Mouse (Mus musculus) gonadal fat pad, adult 2 months (tissue): ENCODE measurements around the gene 4930402H24Rik. TPM values are rescaled to one million over a fixed set of nuclear protein-coding genes. Genes with fewer than 3 reads are reported as not detected.

Source experiments
- DNase-seq: peaks from one replicate; pipeline ENCODE4 v3.0.0-alpha.2; 2012; ENCODE audit warnings: low read depth
- polyA plus RNA-seq: library from polyadenylated mRNA; depleted of rRNA; stranded (reverse); fragments of >200 nt; gene quantifications from 2 replicates; pipeline ENCODE4 v1.2.3, GENCODE M21; 2012

Gene 4930402H24Rik
- polyA plus RNA-seq, 1 experiment, result 84.4 TPM

- DNase-seq, result no peak
Observed at GRCm38 (mm10) chr2:130813729-130814128, 92.5 kb downstream of the 4930402H24Rik start.

- no peak for DNase-seq
Observed at GRCm38 (mm10) chr2:130812487-130812886, 93.7 kb downstream of the 4930402H24Rik start.

GRCm38 (mm10) chr2:130805146-130805545, 101.1 kb downstream of the 4930402H24Rik start:
- DNase-seq, result no peak

GRCm38 (mm10) chr2:130803706-130804105, 102.5 kb downstream of the 4930402H24Rik start:
- DNase-seq, result no peak

- DNase-seq, result no peak
Observed at GRCm38 (mm10) chr2:130795731-130796130, 110.5 kb downstream of the 4930402H24Rik start.

GRCm38 (mm10) chr2:130791722-130792121, 114.5 kb downstream of the 4930402H24Rik start:
- DNase-seq, result no peak

- DNase-seq, result no peak
Observed at GRCm38 (mm10) chr2:130789642-130790041, 116.6 kb downstream of the 4930402H24Rik start.

GRCm38 (mm10) chr2:130789039-130789438, 117.2 kb downstream of the 4930402H24Rik start:
- no peak for DNase-seq

GRCm38 (mm10) chr2:130784939-130785338, 121.3 kb downstream of the 4930402H24Rik start:
- DNase-seq, result no peak

GRCm38 (mm10) chr2:130780615-130781303, 125.4 kb downstream of the 4930402H24Rik start:
- DNase-seq, result no peak

GRCm38 (mm10) chr2:130779935-130780334, 126.3 kb downstream of the 4930402H24Rik start:
- DNase-seq, result no peak

- DNase-seq, result no peak
Observed at GRCm38 (mm10) chr2:130776610-130777009, 129.6 kb downstream of the 4930402H24Rik start.

GRCm38 (mm10) chr2:130767483-130767882, 138.7 kb downstream of the 4930402H24Rik start:
- no peak for DNase-seq

- no peak for DNase-seq
Observed at GRCm38 (mm10) chr2:130765396-130765795, 140.8 kb downstream of the 4930402H24Rik start.

- DNase-seq, result no peak
Observed at GRCm38 (mm10) chr2:130760876-130761275, 145.3 kb downstream of the 4930402H24Rik start.

- DNase-seq, result no peak
Observed at GRCm38 (mm10) chr2:130755061-130755607, 151.1 kb downstream of the 4930402H24Rik start.

- DNase-seq, result no peak
Observed at GRCm38 (mm10) chr2:130754596-130754995, 151.6 kb downstream of the 4930402H24Rik start.

GRCm38 (mm10) chr2:130750449-130750848, 155.8 kb downstream of the 4930402H24Rik start:
- DNase-seq, result no peak

GRCm38 (mm10) chr2:130749708-130750107, 156.5 kb downstream of the 4930402H24Rik start:
- peak; percentile 56 for DNase-seq

- no peak for DNase-seq
Observed at GRCm38 (mm10) chr2:130743576-130743975, 162.6 kb downstream of the 4930402H24Rik start.

- no peak for DNase-seq
Observed at GRCm38 (mm10) chr2:130740096-130740495, 166.1 kb downstream of the 4930402H24Rik start.

- DNase-seq, result no peak
Observed at GRCm38 (mm10) chr2:130738019-130738418, 168.2 kb downstream of the 4930402H24Rik start.

- DNase-seq, result no peak
Observed at GRCm38 (mm10) chr2:130735281-130735680, 170.9 kb downstream of the 4930402H24Rik start.
